Mouse (Mus musculus) left cerebral cortex, adult 8-10 months (tissue): ENCODE measurements around the gene Rnaseh1. TPM values are rescaled to one million over a fixed set of nuclear protein-coding genes. Genes with fewer than 3 reads are reported as not detected.

Experiments used
- DNase-seq, 2 experiments: peaks; one replicate each; pipeline ENCODE4 v3.0.0; 2022; ENCODE audit warnings: low spot score in 2 of 2
- total RNA-seq, 4 experiments: library from RNA; stranded (reverse); gene quantifications; 2 replicates each; pipeline ENCODE4 v1.2.4; 2022

The Rnaseh1 gene
- total RNA-seq, 4 experiments from 2014 or later = 12.0 to 12.9 (median 12.7) TPM

DNA sequence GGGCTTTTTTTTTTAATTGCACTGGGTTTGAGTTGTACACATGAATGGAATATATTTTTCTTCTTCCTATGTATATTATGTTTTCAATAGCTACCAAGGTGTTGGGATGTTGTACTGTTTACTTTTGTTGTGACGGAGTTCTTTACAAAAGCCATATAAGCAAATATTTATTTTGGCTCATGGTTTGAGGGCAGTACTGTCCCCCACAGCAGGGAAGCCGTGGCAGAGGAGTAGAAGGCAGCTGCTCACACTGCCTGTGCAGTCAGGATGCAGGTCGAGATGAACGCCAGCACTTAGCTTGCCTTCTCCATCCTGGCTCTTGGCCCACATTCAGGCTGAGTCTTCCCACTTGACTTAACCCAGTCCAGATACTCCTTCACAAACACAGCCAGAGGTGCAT, 17.3 kb downstream of the Rnaseh1 start:
- DNase-seq = no peak

DNA sequence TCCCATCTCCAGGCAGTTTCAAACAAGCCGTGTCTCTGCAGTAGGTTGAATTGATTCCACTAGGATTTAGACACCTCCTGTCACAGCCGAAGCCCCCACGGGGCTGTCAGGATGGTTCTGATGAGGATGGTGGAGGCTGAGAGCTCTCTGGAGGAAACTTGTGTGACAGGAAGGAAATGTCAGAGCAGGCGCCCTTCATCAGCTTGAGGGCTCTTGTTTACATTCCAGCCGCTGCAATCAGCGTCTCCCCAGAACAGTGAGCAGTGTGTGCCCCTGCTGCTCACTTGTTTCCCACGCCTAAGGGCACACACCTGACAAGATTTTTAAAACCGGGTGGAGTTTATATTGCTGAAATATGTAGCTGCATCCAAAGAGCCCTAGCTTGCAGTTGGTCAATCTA, 17.9 kb downstream of the Rnaseh1 start:
- no peak for DNase-seq

DNA sequence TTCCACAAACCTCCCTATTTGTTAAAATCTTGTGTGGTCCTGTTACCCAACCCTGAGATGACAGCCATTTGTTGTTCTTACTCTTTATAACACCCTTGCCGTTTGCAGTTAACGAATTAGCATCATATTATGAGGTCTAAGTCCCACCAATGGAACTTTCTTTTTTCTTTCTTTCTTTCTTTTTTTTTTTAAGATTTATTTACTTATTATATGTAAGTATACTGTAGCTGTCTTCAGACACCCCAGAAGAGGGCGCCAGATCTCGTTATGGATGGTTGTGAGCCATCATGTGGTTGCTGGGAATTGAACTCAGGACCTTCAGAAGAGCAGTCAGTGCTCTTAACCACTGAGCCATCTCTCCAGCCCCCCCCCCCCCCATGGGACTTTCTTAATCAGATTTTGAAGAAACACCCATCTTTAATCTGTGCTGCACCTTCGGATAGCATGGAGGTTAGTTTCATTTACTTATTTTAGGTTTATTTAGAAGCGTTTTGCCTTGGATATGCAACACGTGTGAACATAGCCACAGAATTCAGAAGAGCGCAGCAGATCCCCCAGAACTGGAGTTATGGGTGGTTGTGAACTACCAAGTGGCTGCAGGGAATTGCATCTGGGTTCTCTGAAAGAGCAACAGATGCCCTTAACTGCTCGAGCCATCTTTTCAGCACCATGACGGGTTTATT, 24.8 kb downstream of the Rnaseh1 start:
- no peak for DNase-seq

DNA sequence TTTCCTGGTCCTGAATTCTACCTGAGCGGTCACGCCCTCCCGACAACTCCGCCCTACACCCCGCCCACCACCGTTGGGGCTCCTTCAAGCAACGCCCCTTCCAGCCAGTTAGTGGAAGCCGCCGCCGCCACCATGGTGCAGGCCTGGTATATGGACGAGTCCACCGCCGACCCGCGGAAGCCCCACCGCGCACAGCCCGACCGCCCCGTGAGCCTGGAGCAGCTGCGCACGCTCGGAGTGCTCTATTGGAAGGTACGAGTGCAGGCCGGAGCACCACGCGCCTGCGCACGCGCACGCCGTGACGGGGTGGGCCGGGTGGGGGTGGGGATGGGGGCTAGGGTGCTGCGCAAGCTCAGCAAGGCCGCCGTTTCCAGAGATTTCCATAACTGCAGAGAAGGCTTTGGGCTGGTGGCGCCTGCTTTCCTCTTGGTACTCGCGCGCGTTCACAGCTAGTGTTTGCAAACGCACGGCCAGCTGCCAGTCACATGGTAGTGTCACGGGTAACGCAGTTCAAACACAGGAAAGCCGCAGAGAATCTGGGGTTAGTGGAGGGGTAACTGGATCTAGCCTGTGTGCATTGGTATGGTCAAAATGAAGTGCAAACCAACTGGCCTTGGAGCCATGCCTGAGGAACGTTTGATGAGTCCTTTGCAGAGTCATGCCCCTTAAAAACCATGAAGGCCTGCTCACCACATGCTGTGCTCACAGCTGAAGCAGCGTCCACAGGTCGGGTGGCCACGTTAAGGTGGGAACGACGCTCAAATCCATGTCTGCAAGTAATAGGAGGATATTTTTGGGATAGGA, 25.9 kb downstream of the Rnaseh1 start, which contains the start of gene Adi1:
Adi1 (plus strand) TSS at position 111 of the 804 bp plus-strand sequence.
- DNase-seq = peak; percentile 79 to 90

DNA sequence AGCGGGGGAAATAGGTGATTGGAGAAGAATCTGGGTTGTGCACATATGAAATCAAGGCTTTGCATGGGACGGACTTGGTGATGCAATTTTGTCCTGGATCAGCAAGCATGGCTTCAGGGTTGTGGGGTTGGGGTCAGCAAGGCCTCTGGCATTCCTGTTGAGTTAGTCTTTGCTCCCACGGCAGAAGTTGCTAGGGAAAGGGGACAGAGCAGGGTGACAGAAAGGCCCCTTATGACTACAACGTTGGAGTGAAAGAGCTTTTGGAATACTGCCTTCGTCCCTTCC, 26.5 kb downstream of the Rnaseh1 start:
- no peak for DNase-seq

DNA sequence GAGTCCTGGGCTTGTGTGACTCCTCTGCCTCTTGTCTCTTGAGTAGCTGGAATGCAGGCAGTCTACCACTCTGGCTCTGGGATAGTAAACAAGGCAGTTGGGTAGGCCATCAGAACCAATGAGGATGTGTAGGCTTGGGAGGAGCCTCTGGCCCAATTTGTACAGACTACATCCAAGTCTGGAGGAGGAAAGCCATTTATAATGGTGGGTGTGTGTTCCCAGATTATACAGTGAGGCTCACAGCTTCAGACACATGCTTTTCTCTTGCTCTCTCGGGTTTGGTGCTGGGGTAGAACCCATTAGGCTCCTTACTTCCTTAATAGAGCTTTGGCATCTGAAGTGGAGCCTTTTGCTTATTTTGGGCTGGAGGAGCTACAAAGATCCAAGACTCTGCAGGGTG, 35.3 kb downstream of the Rnaseh1 start:
- no peak for DNase-seq

DNA sequence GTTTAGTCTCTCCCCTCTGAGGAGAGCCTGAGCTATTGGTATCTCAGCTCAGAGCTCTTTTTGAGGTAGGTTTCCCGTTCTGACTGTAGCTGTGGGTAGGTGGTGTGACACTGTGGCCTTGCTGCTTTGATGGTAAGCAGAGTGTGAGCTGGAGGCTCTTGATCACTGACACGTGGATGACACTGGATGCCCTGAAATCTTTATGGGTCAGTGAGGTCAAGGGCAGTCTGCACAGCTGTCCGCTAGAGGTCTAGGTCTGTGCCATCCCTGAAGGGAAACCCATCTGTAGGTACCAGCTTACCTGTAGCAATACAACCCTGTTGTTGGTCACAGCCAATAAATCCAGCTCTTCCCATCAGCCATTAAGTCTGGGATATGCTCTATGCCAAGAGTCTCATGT, 36.4 kb downstream of the Rnaseh1 start:
- DNase-seq = no peak

DNA sequence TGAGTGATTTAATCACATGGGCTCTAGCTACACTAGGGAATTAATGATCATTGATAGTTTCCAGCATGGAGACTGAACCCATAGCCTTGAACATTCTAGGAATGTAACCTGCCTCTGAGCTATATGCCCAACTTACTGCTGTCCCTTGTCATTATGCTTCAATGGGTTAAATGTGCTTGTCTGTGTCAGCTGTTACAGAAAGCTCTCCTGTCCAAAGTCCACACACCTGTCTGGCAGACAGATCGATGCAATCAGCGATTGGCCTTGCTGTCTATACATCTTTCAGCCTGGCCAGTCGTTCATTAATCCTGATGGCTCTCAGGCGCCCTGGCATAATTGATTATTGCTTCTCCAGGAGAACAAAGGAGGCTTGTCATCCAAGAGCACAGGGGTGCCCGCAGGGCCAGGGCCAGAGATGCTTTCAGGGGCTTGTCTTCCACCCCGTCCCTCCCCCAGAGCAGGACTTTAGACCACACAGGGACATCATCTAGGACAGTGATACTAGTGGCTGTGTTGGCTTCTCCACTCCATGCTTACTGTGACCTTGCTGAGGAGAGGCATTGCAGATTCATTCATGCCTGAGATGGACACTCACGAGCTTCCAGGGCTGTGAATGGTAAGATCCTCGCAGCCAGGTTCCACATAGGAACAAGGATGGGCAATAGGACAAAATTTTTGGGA, 36.9 kb downstream of the Rnaseh1 start:
- DNase-seq = no peak

DNA sequence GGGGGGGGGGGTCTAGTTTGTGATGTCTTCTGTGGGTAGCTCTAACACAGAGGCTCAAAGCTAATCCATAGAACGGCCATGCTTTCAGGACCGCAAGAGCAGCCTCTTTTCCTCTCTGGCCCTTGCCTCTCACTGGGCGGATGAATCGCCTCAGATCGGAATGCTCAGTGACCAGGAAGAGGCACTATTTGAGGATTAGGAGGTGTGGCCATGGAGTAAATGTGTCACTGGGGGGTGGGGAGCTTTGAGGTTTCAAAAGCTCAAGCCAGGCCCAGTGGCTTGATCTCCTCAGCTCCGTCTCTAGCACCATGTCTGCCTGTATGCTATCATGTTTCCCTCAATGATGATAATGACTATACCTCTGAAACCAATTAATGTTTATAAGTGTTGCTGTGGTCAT, 39.6 kb downstream of the Rnaseh1 start:
- DNase-seq = no peak

DNA sequence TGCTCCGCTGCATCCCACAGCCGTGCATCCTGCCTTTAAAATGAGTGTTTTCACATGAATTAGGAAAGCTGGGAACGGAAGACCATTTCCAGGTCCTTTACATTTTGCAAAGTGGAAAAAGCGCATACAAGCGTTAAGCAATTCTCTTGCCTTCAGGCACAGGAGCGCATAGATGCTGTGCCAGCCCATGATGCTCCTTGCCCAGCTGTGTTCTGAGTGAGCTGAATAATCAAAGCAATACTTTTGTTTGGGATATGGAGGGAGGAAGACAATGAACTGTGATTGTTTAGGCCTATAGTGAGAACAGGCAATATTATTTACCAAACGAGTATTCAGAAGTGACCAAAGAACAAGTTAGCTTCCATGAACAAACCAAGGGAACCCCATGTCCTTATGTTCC, 41.3 kb downstream of the Rnaseh1 start:
- no peak for DNase-seq

DNA sequence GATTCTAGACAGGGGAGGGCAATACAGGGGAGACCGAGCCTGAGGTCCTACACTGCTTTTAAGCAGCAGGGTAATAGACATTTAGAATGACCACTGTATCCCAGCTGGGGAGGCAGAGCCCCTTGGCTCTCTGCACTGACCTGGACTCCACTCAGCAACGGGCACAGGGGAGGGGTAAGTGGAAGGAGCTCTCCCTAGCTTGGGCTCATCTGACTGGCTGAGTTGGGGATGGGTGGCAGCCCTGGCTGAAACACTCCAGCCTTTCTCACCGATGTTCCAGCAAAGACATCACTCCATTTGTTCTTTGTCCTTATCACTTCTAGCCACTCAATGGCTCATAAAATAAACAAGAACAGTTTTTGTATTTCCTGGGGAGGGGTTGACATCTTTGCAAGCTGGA, 44.3 kb downstream of the Rnaseh1 start:
- no peak for DNase-seq

DNA sequence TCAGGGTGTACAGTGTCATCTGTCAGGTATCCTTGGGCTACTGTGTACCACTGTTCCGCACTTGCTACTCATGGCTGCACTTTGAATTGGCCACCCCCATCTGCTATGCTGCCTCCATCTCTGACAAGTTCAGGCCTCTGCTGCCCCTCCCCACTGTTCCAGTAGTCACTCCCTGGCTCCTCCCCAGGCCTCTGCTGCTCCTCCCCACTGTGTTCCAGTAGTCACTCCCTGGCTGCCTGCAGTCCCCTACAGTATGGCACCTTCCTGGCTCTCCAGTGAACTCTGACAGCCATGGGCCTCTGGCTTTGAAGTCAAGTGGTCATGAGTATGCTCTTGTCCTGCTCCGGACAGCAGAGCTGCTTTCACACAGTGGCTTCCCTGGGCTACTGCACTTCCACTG, 44.8 kb downstream of the Rnaseh1 start:
- no peak for DNase-seq

DNA sequence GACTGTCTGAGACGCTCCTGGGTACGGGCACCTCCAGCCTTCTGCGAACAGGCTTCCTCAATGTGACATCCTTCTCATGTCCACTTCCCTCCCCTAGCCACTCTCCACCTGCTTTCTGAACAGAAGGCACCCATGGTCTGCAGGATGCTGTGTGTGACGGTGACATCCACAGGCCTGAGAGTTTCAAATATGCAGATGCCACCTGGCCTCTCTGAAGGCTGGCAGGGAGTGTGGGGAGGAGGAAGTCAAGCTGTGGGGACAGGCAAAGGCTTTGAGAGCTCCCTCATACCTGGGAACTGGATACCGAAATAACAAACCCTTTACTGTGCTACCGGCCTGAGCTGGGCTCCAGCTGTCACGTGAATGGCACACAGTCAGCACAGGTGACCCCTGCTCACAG, 45.4 kb downstream of the Rnaseh1 start:
- DNase-seq = no peak

DNA sequence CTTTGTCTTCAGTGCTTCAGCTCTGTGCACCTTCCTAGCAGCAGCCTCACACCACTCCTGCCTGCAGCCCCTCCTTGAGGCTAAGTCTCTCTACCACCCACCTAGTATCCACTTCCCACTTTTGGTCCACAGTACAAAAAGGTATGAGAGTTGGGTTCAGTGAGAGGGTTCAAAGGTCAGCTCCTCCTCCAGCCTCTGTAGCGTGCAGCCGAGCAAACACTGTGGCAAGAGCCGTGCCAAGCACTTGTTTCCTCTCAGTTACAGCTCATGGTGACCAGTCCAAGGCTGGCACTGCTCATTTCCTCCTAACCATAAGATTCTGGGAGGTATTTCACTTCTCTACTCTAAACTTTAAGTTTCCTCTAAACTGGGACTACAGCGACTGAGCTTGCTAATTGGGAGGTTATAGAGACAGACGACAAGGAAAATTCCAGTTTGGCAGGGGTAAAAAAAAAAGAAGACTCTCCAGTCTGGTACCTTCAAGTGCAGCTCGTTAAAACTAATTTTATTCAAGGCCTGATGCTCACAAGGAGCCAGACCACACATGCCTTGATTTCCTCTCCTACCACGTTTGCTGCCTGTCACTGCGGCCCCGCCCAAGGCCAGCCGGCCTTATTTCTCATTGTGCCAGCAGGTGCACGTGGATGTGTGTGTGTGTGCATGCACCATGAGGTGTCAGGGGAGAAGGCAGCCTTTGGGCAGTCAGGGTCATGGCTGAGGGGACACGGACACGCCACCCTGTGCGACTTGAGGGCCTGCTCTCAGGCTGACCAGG, 48.6 kb downstream of the Rnaseh1 start:
- DNase-seq = peak in 1 of 2 experiments; percentile 62

DNA sequence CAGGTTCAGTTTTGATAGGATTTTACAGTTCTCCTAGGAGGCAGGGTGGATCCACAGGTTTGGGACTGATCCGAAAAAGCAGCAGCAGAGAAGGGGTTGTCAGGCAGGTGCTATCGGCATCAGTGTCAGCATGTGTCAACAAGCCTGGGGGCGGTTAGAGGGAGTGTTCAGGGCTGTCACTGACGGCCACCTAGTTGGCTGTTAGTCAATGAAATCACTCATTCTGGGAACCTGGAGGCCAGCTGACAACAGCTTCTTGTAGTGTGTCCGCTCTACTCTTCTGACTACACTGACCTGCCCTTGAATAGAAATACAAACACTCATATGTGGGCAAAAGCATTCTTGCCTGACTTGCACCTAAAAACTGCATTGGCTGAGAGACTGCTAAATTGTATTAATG, 49.7 kb downstream of the Rnaseh1 start:
- DNase-seq = no peak

DNA sequence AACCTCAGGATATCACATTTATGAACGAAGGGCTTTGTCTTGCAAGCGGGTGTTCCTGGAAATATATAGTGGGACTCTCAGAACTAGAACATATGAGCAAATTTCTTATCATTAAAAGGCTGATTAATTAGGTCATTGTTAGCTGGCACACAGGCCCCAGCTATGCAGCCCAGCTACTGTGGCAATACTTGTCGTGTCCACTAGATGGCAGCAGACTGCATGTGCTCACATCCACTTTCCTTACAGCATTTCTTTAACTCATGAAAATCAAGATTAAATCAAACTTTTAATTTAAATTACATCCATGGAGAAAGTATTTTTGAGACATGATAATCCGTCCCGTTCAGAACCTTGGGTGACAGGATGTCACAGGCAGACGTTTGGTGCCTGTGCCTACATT, 50.3 kb downstream of the Rnaseh1 start:
- peak; percentile 68 to 71 for DNase-seq

DNA sequence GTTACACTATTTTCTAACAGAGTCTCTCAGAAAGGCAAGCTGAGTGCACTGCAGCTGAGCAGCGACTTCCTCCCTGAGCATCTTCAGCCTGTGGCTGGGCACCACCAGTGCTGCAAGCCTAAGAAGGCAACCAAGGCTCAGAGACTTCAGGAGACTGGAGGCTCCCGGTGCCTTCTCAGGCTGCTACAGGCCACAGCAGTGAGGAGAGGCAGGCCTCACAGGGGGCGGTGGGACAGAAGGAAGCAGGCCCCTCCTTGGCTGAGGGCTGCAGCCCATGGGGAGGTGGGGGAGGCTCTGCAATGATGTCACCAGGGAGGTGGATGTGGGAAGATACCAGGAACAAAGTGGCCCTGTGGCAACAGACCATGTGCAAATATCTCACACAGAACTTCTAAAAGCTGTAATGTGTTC, 50.7 kb downstream of the Rnaseh1 start:
- DNase-seq = peak in 1 of 2 experiments; percentile 40

DNA sequence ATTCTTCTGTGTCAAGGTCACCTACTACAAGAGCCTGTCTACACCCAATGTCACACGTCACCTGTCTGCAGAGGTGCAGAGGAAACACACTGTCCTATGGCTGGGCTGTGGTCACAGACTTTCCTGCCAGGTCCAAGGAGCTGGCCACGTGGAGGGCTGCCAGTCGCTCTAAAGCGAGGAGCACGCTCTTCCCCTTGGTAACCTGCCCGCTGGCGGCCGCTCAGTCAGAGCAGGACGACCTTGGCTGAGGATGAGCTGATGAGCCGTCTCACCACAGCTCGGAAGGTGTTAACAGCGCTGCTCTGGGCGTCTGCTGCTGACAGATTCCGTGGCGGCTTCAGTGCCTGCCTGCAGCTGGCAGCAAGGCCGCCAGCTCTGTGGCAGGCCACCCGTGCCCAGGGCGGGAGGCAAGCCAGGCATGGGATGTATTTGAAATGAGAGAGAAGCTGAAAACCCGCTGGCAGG, 51.2 kb downstream of the Rnaseh1 start:
- DNase-seq = peak; percentile 43 to 72

DNA sequence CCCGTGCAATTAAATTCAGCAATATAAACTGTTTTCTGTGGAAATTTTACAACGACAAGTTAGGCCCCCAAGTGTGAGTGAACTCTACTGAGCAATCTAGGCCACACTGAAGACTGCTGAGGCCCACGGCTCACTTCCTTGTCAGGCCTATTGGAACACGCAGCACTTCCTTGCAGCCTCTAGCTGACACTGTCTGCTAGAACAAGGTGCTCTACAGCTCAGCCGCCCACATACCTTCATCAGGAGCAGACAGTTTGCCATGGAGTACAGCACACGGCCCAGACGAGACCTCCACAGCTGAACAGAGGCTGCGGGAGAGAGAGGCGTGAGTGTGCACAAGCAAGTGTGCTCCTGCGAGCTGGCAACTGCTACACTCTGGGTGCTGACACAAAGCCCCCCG, 51.9 kb downstream of the Rnaseh1 start:
- peak in 1 of 2 experiments; percentile 76 for DNase-seq

DNA sequence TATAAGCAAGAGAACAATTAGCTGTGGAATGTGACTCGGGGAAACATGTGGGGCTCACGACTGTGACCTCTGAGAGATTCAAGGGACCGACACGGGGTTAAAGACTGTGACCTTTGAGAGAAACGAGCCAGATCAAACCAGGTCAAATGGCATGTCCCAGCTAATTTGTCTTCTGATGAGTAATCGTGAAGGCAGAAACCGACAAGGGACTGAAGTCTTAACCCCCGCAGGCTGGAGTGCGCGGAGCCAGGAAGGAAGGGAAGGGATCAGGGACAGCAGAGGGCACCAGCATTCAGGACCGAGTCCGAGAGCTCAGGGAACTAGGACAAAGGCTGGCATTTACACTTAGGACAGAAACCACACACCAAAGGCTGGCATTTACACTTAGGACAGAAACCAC, 55.0 kb downstream of the Rnaseh1 start:
- DNase-seq = no peak

DNA sequence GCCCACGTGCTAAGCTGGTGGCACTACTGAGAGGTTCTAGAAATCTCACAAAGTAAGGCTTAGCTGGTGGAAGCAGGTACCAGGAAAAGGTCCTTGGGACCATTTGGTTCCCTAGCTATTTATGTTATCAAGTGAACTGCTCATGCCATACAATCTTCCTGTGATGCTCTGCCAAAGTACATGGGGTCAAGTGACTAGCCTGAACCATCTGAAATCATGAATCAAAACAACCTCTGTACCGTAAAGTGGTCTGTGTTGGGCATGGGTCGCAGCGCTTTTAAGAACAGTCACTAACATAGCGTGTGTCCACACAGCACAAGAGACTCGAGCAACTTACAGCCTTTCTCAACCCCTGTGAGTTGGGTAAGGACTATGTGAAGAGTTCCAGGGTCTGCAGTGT, 55.8 kb downstream of the Rnaseh1 start:
- DNase-seq = no peak

DNA sequence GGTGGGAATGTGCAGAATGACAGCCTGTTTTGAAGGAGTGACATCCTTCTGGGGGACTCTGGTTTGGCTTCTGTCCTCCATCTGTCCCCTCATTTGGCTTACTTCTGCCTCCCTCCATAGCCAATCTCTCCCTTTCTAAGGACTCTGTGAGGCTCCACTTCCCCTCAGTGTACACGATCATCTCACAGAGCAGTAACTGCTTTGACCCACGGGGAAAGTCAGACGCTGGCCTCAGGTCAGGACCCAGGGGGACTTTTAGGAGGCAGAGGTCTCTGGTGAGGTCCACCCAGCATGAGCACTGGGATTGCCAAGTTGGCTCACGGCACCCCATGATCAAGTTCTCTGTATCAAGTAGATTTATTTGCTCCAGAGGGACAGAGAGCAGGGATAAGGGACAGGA, 58.8 kb downstream of the Rnaseh1 start:
- DNase-seq = no peak
